Mouse (Mus musculus) hindbrain, embryonic 14.5 days (tissue): ENCODE measurements around the gene Morc1. TPM values are rescaled to one million over a fixed set of nuclear protein-coding genes. Genes with fewer than 3 reads are reported as not detected.

Source experiments
- ATAC-seq: fragments of 200-750 bp; cut with Nextera tagmentation; 2 replicates; pipeline ENCODE4 v1.8.0; 2017; ENCODE audit warnings: moderate number of reproducible peaks, mild to moderate bottlenecking, moderate TSS enrichment, moderate library complexity; ENCODE audit not compliant: low FRiP score
- DNase-seq: peaks from one replicate; pipeline ENCODE4 v3.0.0-alpha.2; 2015; ENCODE audit warnings: low spot score
- H3K27ac ChIP-seq: fragments of 300-500 bp; sonication (generic); 2 replicates; pipeline ENCODE4 v1.5.1; 2014; ENCODE audit warnings: mild to moderate bottlenecking, moderate library complexity
- H3K27me3 ChIP-seq: fragments of 300-500 bp; sonication (generic); 2 replicates; pipeline ENCODE4 v1.6.1; 2014; ENCODE audit warnings: mild to moderate bottlenecking, low read length, mixed read lengths; ENCODE audit not compliant: control insufficient read depth, insufficient read depth
- H3K36me3 ChIP-seq: fragments of 300-500 bp; sonication (generic); replicated peaks from 2 replicates; pipeline ENCODE4 v1.6.1; 2014; ENCODE audit not compliant: control insufficient read depth, insufficient read depth
- H3K4me1 ChIP-seq: fragments of 300-500 bp; sonication (generic); replicated peaks from 2 replicates; pipeline ENCODE4 v1.6.1; 2014; ENCODE audit warnings: antibody characterized with exemption, low read length, mixed read lengths; ENCODE audit not compliant: control insufficient read depth, insufficient read depth
- H3K4me2 ChIP-seq: fragments of 300-500 bp; sonication (generic); replicated peaks from 2 replicates; pipeline ENCODE4 v1.6.1; 2014; ENCODE audit warnings: mild to moderate bottlenecking, moderate library complexity
- H3K4me3 ChIP-seq: fragments of 300-500 bp; sonication (generic); replicated peaks from 2 replicates; pipeline ENCODE4 v1.5.1; 2014; ENCODE audit warnings: mild to moderate bottlenecking, low read length
- H3K9ac ChIP-seq: fragments of 300-500 bp; sonication (generic); 2 replicates; pipeline ENCODE4 v1.6.1; 2014
- H3K9me3 ChIP-seq: fragments of 300-500 bp; sonication (generic); 2 replicates; pipeline ENCODE4 v1.6.1; 2016; ENCODE audit warnings: low read length; ENCODE audit not compliant: control insufficient read depth
- WGBS: fragments of 180-500 bp; shearing (Covaris S2); extraction: QIAGEN DNeasy Blood & Tissue Kit; methylation state at CpG from one replicate; pipeline ENCODE4 v1.1.7; 2014; 5-methylcytosine and 5-hydroxymethylcytosine counted together
- polyA plus RNA-seq: library from polyadenylated mRNA; unstranded; fragments of >200 nt; fragmentation: Nextera tagmentation; extraction: Ambion mirVana; gene quantifications from 2 replicates; pipeline ENCODE4 v1.2.1, GENCODE M21; 2014

The Morc1 gene
- polyA plus RNA-seq, 1 experiment from 2014 or later, result 0.15 TPM

- WGBS, result 67% methylated on average over 3 of the region's 3 CpGs
- H3K4me1 ChIP-seq, result 0 out of 2 replicates have a peak, but pooled peaks cover 3% of the 10 kb centered on the region
- H3K36me3 ChIP-seq, result no peaks in the 10 kb centered on the region
- H3K4me3 ChIP-seq, result no peak overlapping the region
- H3K27ac ChIP-seq, result no peak overlapping the region
- ATAC-seq, result no peak
- H3K27me3 ChIP-seq, result no peaks in the 10 kb centered on the region
- no peaks in the 10 kb centered on the region for H3K9me3 ChIP-seq
- H3K4me2 ChIP-seq, result no peak overlapping the region
- H3K9ac ChIP-seq, result no peak overlapping the region
- DNase-seq, result no peak
These were observed 20.9 kb upstream of the Morc1 start for GRCm38 (mm10) chr16:48410125-48410524.

- WGBS, result 89% methylated on average over 1 of the region's 1 CpGs
These were observed 18.8 kb upstream of the Morc1 start, which contains the start of gene Gm5485 for GRCm38 (mm10) chr16:48412246-48412645. Gm5485 (minus strand) TSS chr16:48412416.

GRCm38 (mm10) chr16:48418557-48418956 is 12.5 kb upstream of the Morc1 start:
- WGBS, result 79% methylated on average over 3 of the region's 3 CpGs

More at GRCm38 (mm10) chr16:48412246-48412645, 18.8 kb upstream of the Morc1 start, which contains the start of gene Gm5485:
- DNase-seq (no peak), ATAC-seq (no peak)
- no peaks in the 10 kb centered on the region for H3K4me1 ChIP-seq
- H3K9ac ChIP-seq, result no peak within 1 kb of the TSS
- H3K27me3 ChIP-seq, result no peaks in the 10 kb centered on the region
- H3K4me2 ChIP-seq, result no peak within 1 kb of the TSS
- no peak within 1 kb of the TSS for H3K27ac ChIP-seq
- no peaks in the 10 kb centered on the region for H3K9me3 ChIP-seq
- no peaks in the 10 kb centered on the region for H3K36me3 ChIP-seq
- no peak within 1 kb of the TSS for H3K4me3 ChIP-seq

GRCm38 (mm10) chr16:48419035-48419434 is 12.0 kb upstream of the Morc1 start:
- ATAC-seq, result no peak
- H3K27me3 ChIP-seq, result no peaks in the 10 kb centered on the region
- no peak overlapping the region for H3K4me2 ChIP-seq
- no peaks in the 10 kb centered on the region for H3K9me3 ChIP-seq
- no peak for DNase-seq
- no peaks in the 10 kb centered on the region for H3K4me1 ChIP-seq
- H3K9ac ChIP-seq, result no peak overlapping the region
- no peak overlapping the region for H3K27ac ChIP-seq
- no peaks in the 10 kb centered on the region for H3K36me3 ChIP-seq
- H3K4me3 ChIP-seq, result no peak overlapping the region
- 85% methylated on average over 2 of the region's 2 CpGs for WGBS

More at GRCm38 (mm10) chr16:48418557-48418956, 12.5 kb upstream of the Morc1 start:
- Histone ChIP-seq H3K4me3 (no peak overlapping the region), H3K9ac (no peak overlapping the region), H3K9me3 (no peaks in the 10 kb centered on the region), H3K27ac (no peak overlapping the region), H3K4me1 (no peaks in the 10 kb centered on the region), H3K36me3 (no peaks in the 10 kb centered on the region), H3K4me2 (no peak overlapping the region), H3K27me3 (no peaks in the 10 kb centered on the region)
- no peak for DNase-seq
- ATAC-seq, result no peak

GRCm38 (mm10) chr16:48422501-48422900 is 8.5 kb upstream of the Morc1 start:
- no peaks in the 10 kb centered on the region for H3K36me3 ChIP-seq
- no peaks in the 10 kb centered on the region for H3K4me1 ChIP-seq
- no peak overlapping the region for H3K9ac ChIP-seq
- H3K4me2 ChIP-seq, result no peak overlapping the region
- no peak overlapping the region for H3K27ac ChIP-seq
- DNase-seq (no peak), ATAC-seq (no peak)
- H3K4me3 ChIP-seq, result no peak overlapping the region
- WGBS, result 13% methylated on average over 2 of the region's 2 CpGs
- H3K9me3 ChIP-seq, result no peaks in the 10 kb centered on the region
- no peaks in the 10 kb centered on the region for H3K27me3 ChIP-seq

GRCm38 (mm10) chr16:48424069-48424468 is 7.0 kb upstream of the Morc1 start:
- Histone ChIP-seq H3K27ac (no peak overlapping the region), H3K9ac (no peak overlapping the region), H3K36me3 (no peaks in the 10 kb centered on the region), H3K4me1 (no peaks in the 10 kb centered on the region), H3K27me3 (no peaks in the 10 kb centered on the region), H3K4me2 (no peak overlapping the region), H3K9me3 (no peaks in the 10 kb centered on the region), H3K4me3 (no peak overlapping the region)
- no peak for ATAC-seq
- DNase-seq, result no peak
- 83% methylated on average over 4 of the region's 4 CpGs for WGBS

- H3K9ac ChIP-seq, result no peak overlapping the region
- no peaks in the 10 kb centered on the region for H3K36me3 ChIP-seq
- ATAC-seq, result peak; percentile 70; the same call in 1 of the 2 replicates
- no peak for DNase-seq
- 42% methylated on average over 1 of the region's 1 CpGs for WGBS
- no peak overlapping the region for H3K4me2 ChIP-seq
- no peaks in the 10 kb centered on the region for H3K9me3 ChIP-seq
- H3K4me1 ChIP-seq, result peaks cover 4% of the 10 kb centered on the region
- H3K27ac ChIP-seq, result peak overlapping the region; percentile 14; the same call in 1 of the 2 replicates
- no peaks in the 10 kb centered on the region for H3K27me3 ChIP-seq
- H3K4me3 ChIP-seq, result no peak overlapping the region
These were observed 1.6 kb upstream of the Morc1 start for GRCm38 (mm10) chr16:48429427-48429826.

GRCm38 (mm10) chr16:48435454-48435853 is 4.4 kb downstream of the Morc1 start:
- WGBS, result 0% methylated on average over 1 of the region's 1 CpGs
- ATAC-seq (no peak), DNase-seq (no peak)
- H3K4me1 ChIP-seq, result no peaks in the 10 kb centered on the region
- no peak overlapping the region for H3K4me2 ChIP-seq
- no peak overlapping the region for H3K9ac ChIP-seq
- no peak overlapping the region for H3K27ac ChIP-seq
- no peak overlapping the region for H3K4me3 ChIP-seq
- H3K36me3 ChIP-seq, result no peaks in the 10 kb centered on the region
- H3K9me3 ChIP-seq, result no peaks in the 10 kb centered on the region
- H3K27me3 ChIP-seq, result no peaks in the 10 kb centered on the region

- no peak for DNase-seq
- H3K27me3 ChIP-seq, result no peaks in the 10 kb centered on the region
- no peak overlapping the region for H3K4me3 ChIP-seq
- no peaks in the 10 kb centered on the region for H3K4me1 ChIP-seq
- ATAC-seq, result no peak
- no peaks in the 10 kb centered on the region for H3K9me3 ChIP-seq
- H3K4me2 ChIP-seq, result no peak overlapping the region
- no peak overlapping the region for H3K27ac ChIP-seq
- H3K9ac ChIP-seq, result no peak overlapping the region
- H3K36me3 ChIP-seq, result no peaks in the 10 kb centered on the region
These were observed 6.4 kb downstream of the Morc1 start for GRCm38 (mm10) chr16:48437476-48437875.

GRCm38 (mm10) chr16:48444589-48444988 is 13.6 kb downstream of the Morc1 start:
- DNase-seq (no peak), ATAC-seq (no peak)
- no peak overlapping the region for H3K9ac ChIP-seq
- H3K36me3 ChIP-seq, result no peaks in the 10 kb centered on the region
- no peaks in the 10 kb centered on the region for H3K27me3 ChIP-seq
- H3K27ac ChIP-seq, result no peak overlapping the region
- H3K4me1 ChIP-seq, result no peaks in the 10 kb centered on the region
- no peaks in the 10 kb centered on the region for H3K9me3 ChIP-seq
- H3K4me2 ChIP-seq, result no peak overlapping the region
- 95% methylated on average over 5 of the region's 5 CpGs for WGBS
- no peak overlapping the region for H3K4me3 ChIP-seq
